Mouse (Mus musculus): ENCODE data around the gene Ube2a. TPM values are rescaled to one million over a fixed set of nuclear protein-coding genes. Genes with fewer than 3 reads are reported as not detected.

The Ube2a gene
- total and polyA plus RNA-seq, 3 experiments, result 30.7 to 141 (median 90.4) TPM

- peak overlapping the region; percentile 21; the same call in 1 of the 2 replicates for H3K4me2 ChIP-seq (ENCODE audit: insufficient read depth, low read depth, poor library complexity, severe bottlenecking)
- peak overlapping the region; percentile 48; the same call in 1 of the 2 replicates for H3K27ac ChIP-seq (ENCODE audit: insufficient read depth, low read depth)
- peaks cover 0 to 6% of the 10 kb centered on the region in 2 experiments for H3K36me3 ChIP-seq (replicated peaks in 1 of 2; ENCODE audit: control insufficient read depth in 1 of 2, insufficient read depth in 1 of 2, low read length in 1 of 2)
- peak overlapping the region; percentile 47 to 76 (median 50) for H3K4me3 ChIP-seq (replicated peaks in 1 of 3; ENCODE audit: low read depth in 2 of 3, low read length in 2 of 3, poor library complexity in 1 of 3)
- no peaks in the 10 kb centered on the region for H3K9me3 ChIP-seq (replicated peaks; ENCODE audit: low read length)
- dilution Hi-C loops (cut with MboI; ENCODE audit: extremely low pct_ligation_motif_present, extremely low pct_unique_long_range_greater_than_20kb, low sequenced_read_pairs), result no loop called here
- H3K79me2 ChIP-seq (replicated peaks; ENCODE audit: control insufficient read depth, extremely low read depth, insufficient read depth, poor library complexity, severe bottlenecking), result peaks cover 18% of the 10 kb centered on the region; the same call in 1 of the 2 replicates
- peaks cover 0 to 8% of the 10 kb centered on the region in 2 experiments; a peak in 2 of 4 replicates for H3K4me1 ChIP-seq (ENCODE audit: control insufficient read depth in 1 of 2, insufficient read depth in 2 of 2)
- in situ Hi-C loops (cut with MboI; ENCODE audit: low pct_ligation_motif_present, low pct_unique_long_range_greater_than_20kb, low sequenced_read_pairs), result no loop called here
- H3K27me3 ChIP-seq (replicated peaks), result no peaks in the 10 kb centered on the region
- H3K9ac ChIP-seq (ENCODE audit: insufficient read depth, low read depth), result peak overlapping the region; percentile 78
- TF ChIP-seq USF1 (IDR thresholded peaks at IDR 0.05; ENCODE audit: low read depth, low read length) (peak; percentile 80), USF2 (conservative IDR thresholded peaks at IDR 0.05; ENCODE audit: low read depth, low read length) (peak; percentile 77), CHD2 (IDR thresholded peaks at IDR 0.05; ENCODE audit: low read length) (no peak), MAFK (IDR thresholded peaks at IDR 0.05; ENCODE audit: insufficient replicate concordance, low read length) (peak; percentile 61; the same call in 1 of the 2 replicates), KAT2A (IDR thresholded peaks at IDR 0.05; ENCODE audit: insufficient replicate concordance, low read length) (no peak), RCOR1 (conservative IDR thresholded peaks at IDR 0.05; ENCODE audit: low read depth, low read length) (no peak), MAX (IDR thresholded peaks at IDR 0.05; ENCODE audit: low read length) (peak; percentile 67; the same call in 1 of the 2 replicates), HCFC1 (IDR thresholded peaks at IDR 0.05; ENCODE audit: low read depth, low read length) (peak; percentile 72), SIN3A (IDR thresholded peaks at IDR 0.05; ENCODE audit: low read length) (peak; percentile 81), POLR2A (IDR thresholded peaks at IDR 0.05; ENCODE audit: low read depth, low read length) (peak; percentile 44; the same call in 1 of the 2 replicates), ELF1 (IDR thresholded peaks at IDR 0.05; ENCODE audit: low read depth, low read length) (peak; percentile 62), ETS1 (conservative IDR thresholded peaks at IDR 0.05; ENCODE audit: low read depth, low read length) (peak; percentile 30; the same call in 1 of the 2 replicates), CHD1 (IDR thresholded peaks at IDR 0.05; ENCODE audit: low read depth, low read length) (peak; percentile 92), EP300 (IDR thresholded peaks at IDR 0.05; ENCODE audit: low read length) (no peak), BHLHE40 (IDR thresholded peaks at IDR 0.05; ENCODE audit: low read depth, low read length) (peak; percentile 81), MEF2A (IDR thresholded peaks at IDR 0.05; ENCODE audit: borderline replicate concordance, low read depth, low read length) (no peak), TCF12 (IDR thresholded peaks at IDR 0.05; ENCODE audit: low read depth, low read length) (0 out of 2 replicates have a peak, but pooled peaks have one; percentile 25)
- DNase-seq (ENCODE audit: extremely low read depth), result peak; percentile 83
These were observed 9.7 kb upstream of the Ube2a start for GRCm38 (mm10) chrX:36863766-36864608.
